Mouse (Mus musculus) cortical plate, adult 2 months (tissue): ENCODE data around the gene Lsamp.

Experiments
- CTCF ChIP-seq: fragments of 200-500 bp; IDR thresholded peaks from 2 replicates; pipeline ENCODE4 v1.5.1; 2011; ENCODE audit warnings: mild to moderate bottlenecking, control low read depth, low read length; ENCODE audit not compliant: insufficient read depth; ENCODE audit errors: extremely low read depth
- POLR2A ChIP-seq: fragments of 200-500 bp; IDR thresholded peaks from 2 replicates; pipeline ENCODE4 v1.6.1; 2011; ENCODE audit warnings: mild to moderate bottlenecking, low read length, control low read depth; ENCODE audit not compliant: insufficient read depth; ENCODE audit errors: extremely low read depth

DNA sequence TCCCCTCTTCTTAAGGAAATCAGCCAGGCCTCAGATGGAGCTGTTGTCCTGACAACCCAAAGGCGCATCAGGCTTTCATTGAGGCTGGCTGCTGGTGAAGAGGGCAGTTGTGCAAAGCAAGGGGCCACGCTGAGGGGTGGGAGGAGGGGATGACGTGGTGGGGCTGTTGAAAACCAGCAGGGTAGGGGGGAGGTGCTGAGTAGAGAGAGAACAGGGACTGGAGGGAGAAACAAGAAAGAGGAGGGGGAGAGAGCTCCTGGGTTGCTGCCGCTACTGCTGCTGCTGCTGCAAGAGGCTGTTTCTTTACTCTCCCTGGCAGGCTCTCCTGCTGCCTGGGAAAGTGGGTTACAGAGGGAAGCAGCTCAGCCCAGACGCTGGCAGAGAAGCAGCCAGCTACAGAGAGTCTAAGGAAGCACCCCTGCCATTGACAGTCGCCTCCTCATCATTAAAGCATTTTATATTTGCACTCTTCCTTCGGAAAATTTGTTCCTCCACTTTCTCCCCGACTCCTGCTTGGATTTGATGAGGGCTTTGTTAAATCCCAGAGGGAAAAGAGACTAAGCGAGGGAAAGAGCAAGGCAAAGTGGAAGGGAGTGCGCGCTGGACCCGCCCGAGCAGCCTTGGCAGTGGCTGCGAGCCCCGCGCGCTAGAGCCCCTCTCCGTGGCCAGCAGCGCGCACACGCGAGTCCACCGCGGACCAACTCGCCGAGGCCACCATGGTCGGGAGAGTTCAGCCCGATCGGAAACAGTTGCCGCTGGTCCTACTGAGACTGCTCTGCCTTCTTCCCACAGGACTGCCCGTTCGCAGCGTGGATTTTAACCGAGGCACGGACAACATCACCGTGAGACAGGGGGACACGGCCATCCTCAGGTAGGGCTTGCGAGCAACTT lies 1548.7 kb downstream of the Lsamp start:
- TF ChIP-seq CTCF (no peak), POLR2A (peak; percentile 76; the same call in 1 of the 2 replicates)
